Mouse (Mus musculus) hindbrain, embryonic 10.5 days (tissue): ENCODE measurements at regions not wholly inside any gene's neighbourhood (a gene's known extent, or its start where the extent isn't known, plus 50 kb on each side); places are given as distances from the start of the nearest gene placed in this dataset.

ENCODE experiments used
- DNase-seq: peaks from one replicate; pipeline ENCODE4 v3.0.0-alpha.2; 2017; ENCODE audit warnings: low spot score
- H3K27ac ChIP-seq: fragments of 300-500 bp; sonication (generic); 2 replicates; pipeline ENCODE4 v1.5.1; 2016; ENCODE audit warnings: mild to moderate bottlenecking, moderate library complexity
- H3K27me3 ChIP-seq: fragments of 300-500 bp; sonication (generic); 2 replicates; pipeline ENCODE4 v1.6.1; 2016; ENCODE audit warnings: mild to moderate bottlenecking; ENCODE audit not compliant: poor library complexity, insufficient read depth, severe bottlenecking
- H3K36me3 ChIP-seq: fragments of 300-500 bp; sonication (generic); 2 replicates; pipeline ENCODE4 v1.6.1; 2016; ENCODE audit warnings: mild to moderate bottlenecking, moderate library complexity
- H3K4me1 ChIP-seq: fragments of 300-500 bp; sonication (generic); replicated peaks from 2 replicates; pipeline ENCODE4 v1.6.1; 2016; ENCODE audit warnings: mild to moderate bottlenecking
- H3K4me3 ChIP-seq: fragments of 300-500 bp; sonication (generic); 2 replicates; pipeline ENCODE4 v1.5.1; 2016; ENCODE audit warnings: mild to moderate bottlenecking, moderate library complexity
- H3K9me3 ChIP-seq: fragments of 300-500 bp; sonication (generic); 2 replicates; pipeline ENCODE4 v1.6.1; 2016; ENCODE audit warnings: mild to moderate bottlenecking, moderate library complexity
- WGBS: fragments of 180-500 bp; shearing (Covaris S2); methylation state at CpG from one replicate; pipeline ENCODE4 v1.1.7; 2016; 5-methylcytosine and 5-hydroxymethylcytosine counted together

- no peaks in the 10 kb centered on the region for H3K36me3 ChIP-seq
- H3K4me1 ChIP-seq = no peaks in the 10 kb centered on the region
- no peak overlapping the region for H3K4me3 ChIP-seq
- no peaks in the 10 kb centered on the region for H3K9me3 ChIP-seq
- WGBS = 78% methylated on average over 2 of the region's 2 CpGs
- H3K27ac ChIP-seq = no peak overlapping the region
- DNase-seq = no peak
- H3K27me3 ChIP-seq = 0 out of 2 replicates have a peak, but pooled peaks cover 5% of the 10 kb centered on the region
Observed at GRCm38 (mm10) chr2:38460367-38460766, 51.1 kb upstream of the Nek6 start.

DNA sequence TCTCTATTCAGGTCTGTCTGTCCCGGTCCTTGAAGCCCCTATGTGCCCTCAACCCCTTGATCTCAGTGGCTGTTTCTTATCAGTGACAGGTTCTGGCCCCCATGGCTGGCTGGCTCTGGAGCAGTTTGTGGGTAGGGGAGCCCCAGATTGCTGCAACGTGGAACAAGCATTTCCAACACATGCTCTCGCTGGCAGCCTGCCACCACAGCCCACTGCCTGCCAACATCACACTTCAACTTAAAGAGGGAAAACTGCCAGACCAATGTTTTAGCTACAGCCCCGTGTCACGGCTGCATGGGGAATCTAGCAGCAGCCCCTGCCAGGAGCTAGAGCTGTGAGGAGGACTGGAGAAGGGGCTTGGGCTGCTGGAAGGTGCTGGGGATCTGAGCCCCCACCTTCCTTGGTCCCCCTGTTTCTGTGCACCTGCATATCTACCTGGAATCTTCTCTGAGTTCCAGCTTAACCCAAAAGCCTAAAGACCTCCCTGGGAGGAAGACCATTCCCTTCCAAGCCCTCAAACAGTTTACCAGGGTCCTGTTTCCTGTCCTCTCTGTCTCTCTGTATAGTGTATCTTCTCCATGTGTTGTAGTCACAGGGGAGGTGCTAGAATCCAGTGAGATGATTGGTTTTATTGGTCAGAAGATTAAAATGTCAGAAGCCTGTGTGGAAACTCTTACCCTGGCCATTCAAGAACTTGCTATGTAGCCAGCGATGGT is 50.5 kb upstream of the Nek6 start:
- no peak overlapping the region for H3K4me3 ChIP-seq
- H3K4me1 ChIP-seq = no peaks in the 10 kb centered on the region
- 0 out of 2 replicates have a peak, but pooled peaks cover 5% of the 10 kb centered on the region for H3K27me3 ChIP-seq
- no peaks in the 10 kb centered on the region for H3K9me3 ChIP-seq
- H3K27ac ChIP-seq = no peak overlapping the region
- no peaks in the 10 kb centered on the region for H3K36me3 ChIP-seq
- DNase-seq = no peak
- WGBS = 83% methylated on average over 6 of the region's 6 CpGs
